Mouse (Mus musculus): ENCODE measurements at regions not wholly inside any gene's neighbourhood (a gene's known extent, or its start where the extent isn't known, plus 50 kb on each side); places are given as distances from the start of the nearest gene placed in this dataset.

GRCm38 (mm10) chr13:106732906-106733305, 203.9 kb downstream of the Ipo11 start:
- Histone ChIP-seq H3K9me3 (replicated peaks; ENCODE audit: low read length) (no peaks in the 10 kb centered on the region), H3K36me3 (replicated peaks in 1 of 2; ENCODE audit: control insufficient read depth in 1 of 2, insufficient read depth in 1 of 2, low read length in 1 of 2) (no peaks in the 10 kb centered on the region), H3K27me3 (replicated peaks) (no peaks in the 10 kb centered on the region), H3K4me3 (replicated peaks in 1 of 3; ENCODE audit: low read depth in 2 of 3, low read length in 2 of 3, poor library complexity in 1 of 3) (no peak overlapping the region), H3K4me1 (ENCODE audit: control insufficient read depth in 1 of 2, insufficient read depth in 2 of 2) (no peaks in the 10 kb centered on the region), H3K4me2 (ENCODE audit: insufficient read depth, low read depth, poor library complexity, severe bottlenecking) (no peak overlapping the region), H3K27ac (ENCODE audit: insufficient read depth, low read depth) (no peak overlapping the region), H3K9ac (ENCODE audit: insufficient read depth, low read depth) (no peak overlapping the region), H3K79me2 (replicated peaks; ENCODE audit: control insufficient read depth, extremely low read depth, insufficient read depth, poor library complexity, severe bottlenecking) (no peaks in the 10 kb centered on the region)
- no peak for TF ChIP-seq HCFC1 (IDR thresholded peaks at IDR 0.05; ENCODE audit: low read depth, low read length)
- TF ChIP-seq GABPA (IDR thresholded peaks at IDR 0.05; ENCODE audit: insufficient replicate concordance, low read depth, low read length) = no peak
- TF ChIP-seq PAX5 (IDR thresholded peaks at IDR 0.05; ENCODE audit: low read length) = no peak
- TF ChIP-seq RAD21 (IDR thresholded peaks at IDR 0.05; ENCODE audit: low read depth, low read length) = no peak
- no peak for TF ChIP-seq USF2 (conservative IDR thresholded peaks at IDR 0.05; ENCODE audit: low read depth, low read length)
- TF ChIP-seq MAX (IDR thresholded peaks at IDR 0.05; ENCODE audit: low read length) = no peak
- TF ChIP-seq EP300 (IDR thresholded peaks at IDR 0.05; ENCODE audit: low read length) = no peak
- TF ChIP-seq MEF2A (IDR thresholded peaks at IDR 0.05; ENCODE audit: borderline replicate concordance, low read depth, low read length) = no peak
- TF ChIP-seq ZNF384 (IDR thresholded peaks at IDR 0.05; ENCODE audit: low read depth, low read length) = no peak
- no peak for TF ChIP-seq POLR2A (IDR thresholded peaks at IDR 0.05; ENCODE audit: low read depth, low read length)
- no peak for TF ChIP-seq CHD1 (IDR thresholded peaks at IDR 0.05; ENCODE audit: low read depth, low read length)
- TF ChIP-seq SMC3 (IDR thresholded peaks at IDR 0.05; ENCODE audit: low read depth, low read length) = no peak
- no peak for TF ChIP-seq BHLHE40 (IDR thresholded peaks at IDR 0.05; ENCODE audit: low read depth, low read length)
- no peak for TF ChIP-seq ETS1 (conservative IDR thresholded peaks at IDR 0.05; ENCODE audit: low read depth, low read length)
- DNase-seq (ENCODE audit: extremely low read depth) = no peak
- in situ Hi-C loops (cut with MboI; ENCODE audit: low pct_ligation_motif_present, low pct_unique_long_range_greater_than_20kb, low sequenced_read_pairs) (no loop called here), dilution Hi-C loops (cut with MboI; ENCODE audit: extremely low pct_ligation_motif_present, extremely low pct_unique_long_range_greater_than_20kb, low sequenced_read_pairs) (no loop called here)

- H3K27ac ChIP-seq (ENCODE audit: insufficient read depth, low read depth) = no peak overlapping the region
- no peak overlapping the region for H3K9ac ChIP-seq (ENCODE audit: insufficient read depth, low read depth)
- dilution Hi-C loops (cut with MboI; ENCODE audit: extremely low pct_ligation_motif_present, extremely low pct_unique_long_range_greater_than_20kb, low sequenced_read_pairs) (no loop called here), in situ Hi-C loops (cut with MboI; ENCODE audit: low pct_ligation_motif_present, low pct_unique_long_range_greater_than_20kb, low sequenced_read_pairs) (loop anchor here (10.0 kb wide), 1 partner anchor 381 kb away; no protein-coding TSS in a partner anchor)
- H3K36me3 ChIP-seq (replicated peaks in 1 of 2; ENCODE audit: control insufficient read depth in 1 of 2, insufficient read depth in 1 of 2, low read length in 1 of 2) = no peaks in the 10 kb centered on the region
- DNase-seq (ENCODE audit: extremely low read depth) = no peak
- no peak overlapping the region for H3K4me3 ChIP-seq (replicated peaks in 1 of 3; ENCODE audit: low read depth in 2 of 3, low read length in 2 of 3, poor library complexity in 1 of 3)
- no peaks in the 10 kb centered on the region for H3K4me1 ChIP-seq (ENCODE audit: control insufficient read depth in 1 of 2, insufficient read depth in 2 of 2)
- H3K4me2 ChIP-seq (ENCODE audit: insufficient read depth, low read depth, poor library complexity, severe bottlenecking) = no peak overlapping the region
- no peaks in the 10 kb centered on the region for H3K79me2 ChIP-seq (replicated peaks; ENCODE audit: control insufficient read depth, extremely low read depth, insufficient read depth, poor library complexity, severe bottlenecking)
- no peaks in the 10 kb centered on the region for H3K27me3 ChIP-seq (replicated peaks)
- H3K9me3 ChIP-seq (replicated peaks; ENCODE audit: low read length) = no peaks in the 10 kb centered on the region
- TF ChIP-seq ZNF384 (IDR thresholded peaks at IDR 0.05; ENCODE audit: low read depth, low read length) = no peak
- TF ChIP-seq TCF12 (IDR thresholded peaks at IDR 0.05; ENCODE audit: low read depth, low read length) = no peak
- TF ChIP-seq SIN3A (IDR thresholded peaks at IDR 0.05; ENCODE audit: low read length) = no peak
- TF ChIP-seq NELFE (IDR thresholded peaks at IDR 0.05; ENCODE audit: low read depth, low read length) = no peak
- no peak for TF ChIP-seq EP300 (IDR thresholded peaks at IDR 0.05; ENCODE audit: low read length)
- TF ChIP-seq ELF1 (IDR thresholded peaks at IDR 0.05; ENCODE audit: low read depth, low read length) = no peak
- no peak for TF ChIP-seq BHLHE40 (IDR thresholded peaks at IDR 0.05; ENCODE audit: low read depth, low read length)
Observed at GRCm38 (mm10) chr13:106723315-106723714, 213.4 kb downstream of the Ipo11 start.

Data from CH12.LX (cell line).